Mouse (Mus musculus) heart, adult 2 months (tissue): ENCODE measurements around the gene Xylt1.

Experiments used
- CTCF ChIP-seq: fragments of 200-600 bp; IDR thresholded peaks from 2 replicates; pipeline ENCODE4 v1.8.1; 2022; ENCODE audit warnings: antibody characterized with exemption, mild to moderate bottlenecking, moderate library complexity
- EP300 ChIP-seq: fragments of 200-500 bp; IDR thresholded peaks from 2 replicates; pipeline ENCODE4 v1.6.1; 2011; ENCODE audit warnings: low read depth, low read length, control low read depth; ENCODE audit not compliant: insufficient read depth
- POLR2A ChIP-seq: fragments of 200-500 bp; IDR thresholded peaks from 2 replicates; pipeline ENCODE4 v1.6.1; 2011; ENCODE audit warnings: mild to moderate bottlenecking, low read depth, low read length, control low read depth; ENCODE audit not compliant: insufficient read depth

DNA sequence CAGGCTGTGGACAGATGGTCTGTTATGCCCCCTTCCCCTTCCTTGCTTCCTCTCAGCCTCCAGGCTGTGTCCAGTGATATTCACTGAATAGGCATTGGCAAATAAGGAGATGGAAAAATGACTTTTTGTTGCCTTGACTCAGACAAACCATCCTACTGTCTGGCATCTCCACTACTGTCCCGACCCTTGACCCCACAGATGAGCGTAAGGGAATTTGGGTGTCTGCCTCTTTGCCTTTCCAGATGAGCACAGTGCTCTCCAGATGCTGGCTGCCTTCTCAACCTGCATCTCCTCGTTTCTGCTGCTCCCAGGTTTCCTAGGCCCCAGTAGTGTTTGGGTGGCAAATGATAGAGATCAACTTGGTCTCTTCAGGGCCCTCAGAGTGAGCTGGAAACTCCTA lies 54.3 kb downstream of the Xylt1 start:
- TF ChIP-seq CTCF (no peak), POLR2A (no peak), EP300 (no peak)
